Mouse (Mus musculus): ENCODE results near the gene Fastkd5.

Gene Fastkd5

DNA sequence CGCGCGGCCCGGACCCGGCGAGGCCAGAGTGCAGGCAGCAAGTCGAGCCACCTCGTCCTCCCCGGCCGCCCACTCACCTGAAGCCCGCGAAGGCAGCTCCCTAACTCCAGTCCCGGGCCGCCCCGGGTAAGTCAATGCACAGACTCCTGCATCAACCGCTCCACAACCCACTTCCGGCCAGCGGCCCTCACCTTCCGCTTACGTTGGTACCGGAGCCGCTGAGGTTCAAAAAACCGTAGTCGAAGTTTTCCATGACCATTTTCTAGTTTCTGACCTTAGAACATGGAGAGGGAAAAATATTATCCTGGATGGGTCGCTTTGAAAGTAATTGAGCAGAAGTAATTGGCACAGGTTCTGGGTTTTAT, at the start of gene Fastkd5, which contains the start of gene Ubox5:
Gene Fastkd5 (minus strand): TSS at position 189 of the 365 bp plus-strand sequence.
Gene Ubox5 (minus strand): TSS at position 200 of the 365 bp plus-strand sequence.
- TF ChIP-seq POU5F1 (IDR thresholded peaks at IDR 0.05; ENCODE audit: borderline replicate concordance, low read length), result no peak
- TF ChIP-seq CTCF (conservative IDR thresholded peaks at IDR 0.05; ENCODE audit: low read length), result no peak
- no peak for TF ChIP-seq NANOG (IDR thresholded peaks at IDR 0.05; ENCODE audit: borderline replicate concordance, low read length)
- H3K4me1 ChIP-seq (replicated peaks; ENCODE audit: low read depth, low read length), result peaks cover 81% of the 10 kb centered on the region
- no peaks in the 10 kb centered on the region for H3K9me3 ChIP-seq (ENCODE audit: low read length)
- H3K4me3 ChIP-seq (replicated peaks; ENCODE audit: low read length), result peak within 1 kb of the TSS; percentile 98
- peaks cover 13% of the 10 kb centered on the region for H3K27me3 ChIP-seq (ENCODE audit: insufficient read depth, low read length)
- peaks cover 35% of the 10 kb centered on the region for H3K36me3 ChIP-seq (ENCODE audit: insufficient read depth, low read length)

DNA sequence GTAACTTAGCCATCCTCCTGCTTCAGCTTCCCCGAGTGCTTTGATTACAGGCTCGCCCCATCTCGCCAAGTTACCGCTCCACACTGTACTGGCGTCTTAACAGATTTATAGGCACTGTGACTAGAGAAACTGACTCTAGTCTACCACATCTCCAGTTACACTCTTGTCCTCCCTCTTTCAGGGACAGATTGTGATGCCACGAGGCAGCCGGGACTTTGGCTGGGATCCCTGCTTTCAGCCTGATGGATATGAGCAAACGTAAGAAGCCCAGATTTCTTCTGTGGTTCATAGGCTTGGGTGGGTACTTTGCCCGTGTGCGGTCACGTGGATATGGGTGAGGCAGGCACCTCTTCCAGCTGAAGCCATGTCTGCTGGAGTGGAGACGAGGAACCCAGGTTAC, 49.3 kb upstream of the Fastkd5 start:
- Histone ChIP-seq H3K9me3 (ENCODE audit: low read length) (no peaks in the 10 kb centered on the region), H3K36me3 (ENCODE audit: insufficient read depth, low read length) (peaks cover 100% of the 10 kb centered on the region), H3K4me3 (replicated peaks; ENCODE audit: low read length) (no peak overlapping the region), H3K4me1 (replicated peaks; ENCODE audit: low read depth, low read length) (peaks cover 12% of the 10 kb centered on the region), H3K27me3 (ENCODE audit: insufficient read depth, low read length) (no peaks in the 10 kb centered on the region)
- TF ChIP-seq POU5F1 (IDR thresholded peaks at IDR 0.05; ENCODE audit: borderline replicate concordance, low read length) (no peak), NANOG (IDR thresholded peaks at IDR 0.05; ENCODE audit: borderline replicate concordance, low read length) (no peak), CTCF (conservative IDR thresholded peaks at IDR 0.05; ENCODE audit: low read length) (no peak)

DNA sequence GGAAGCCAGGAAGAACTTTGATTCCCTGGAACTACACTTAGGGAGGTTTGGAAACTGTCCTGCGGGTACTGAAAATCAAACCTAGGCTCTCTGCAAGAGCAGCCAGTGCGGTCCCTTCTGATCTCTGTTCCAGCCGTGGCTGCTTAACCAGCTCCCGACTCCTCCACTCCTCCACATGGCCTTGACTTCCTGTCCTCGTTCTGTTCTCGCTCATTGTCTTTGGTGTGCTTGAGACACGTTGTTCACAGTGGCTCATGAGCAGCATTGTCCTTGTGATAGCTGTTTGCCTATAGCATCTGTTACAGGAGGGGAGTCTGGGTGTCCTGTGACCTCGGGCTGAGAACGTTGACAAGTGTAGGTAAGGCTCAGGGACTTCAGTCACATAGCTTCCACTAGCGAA, 47.4 kb upstream of the Fastkd5 start:
- H3K36me3 ChIP-seq (ENCODE audit: insufficient read depth, low read length), result peaks cover 99% of the 10 kb centered on the region
- peaks cover 12% of the 10 kb centered on the region for H3K4me1 ChIP-seq (replicated peaks; ENCODE audit: low read depth, low read length)
- H3K9me3 ChIP-seq (ENCODE audit: low read length), result no peaks in the 10 kb centered on the region
- H3K4me3 ChIP-seq (replicated peaks; ENCODE audit: low read length), result no peak overlapping the region
- TF ChIP-seq POU5F1 (IDR thresholded peaks at IDR 0.05; ENCODE audit: borderline replicate concordance, low read length), result no peak
- TF ChIP-seq CTCF (conservative IDR thresholded peaks at IDR 0.05; ENCODE audit: low read length), result no peak
- TF ChIP-seq NANOG (IDR thresholded peaks at IDR 0.05; ENCODE audit: borderline replicate concordance, low read length), result no peak
- no peaks in the 10 kb centered on the region for H3K27me3 ChIP-seq (ENCODE audit: insufficient read depth, low read length)

DNA sequence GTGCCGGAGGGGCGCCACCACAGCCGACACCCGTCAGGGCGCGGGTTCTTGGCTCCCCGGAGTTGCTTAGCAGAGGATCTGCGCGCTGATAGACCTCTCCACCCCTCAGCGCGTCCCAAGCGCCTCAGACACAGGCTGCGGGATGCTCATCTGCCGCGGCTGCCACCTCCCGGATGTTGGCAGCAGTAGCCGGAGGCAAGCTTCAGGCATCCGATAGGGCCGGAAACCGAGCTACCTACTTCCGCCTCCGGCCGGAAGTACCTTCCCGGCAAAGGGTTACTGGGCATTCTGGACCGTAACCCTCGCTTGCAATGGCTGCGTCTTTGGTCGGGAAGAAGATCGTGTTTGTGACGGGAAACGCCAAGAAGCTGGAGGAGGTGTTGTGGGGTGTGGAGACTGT, 37.7 kb upstream of the Fastkd5 start, which contains the start of gene Itpa:
Gene Itpa (plus strand): TSS at position 52 of the 400 bp plus-strand sequence.
- TF ChIP-seq CTCF (conservative IDR thresholded peaks at IDR 0.05; ENCODE audit: low read length) (no peak), POU5F1 (IDR thresholded peaks at IDR 0.05; ENCODE audit: borderline replicate concordance, low read length) (no peak), NANOG (IDR thresholded peaks at IDR 0.05; ENCODE audit: borderline replicate concordance, low read length) (no peak)
- no peaks in the 10 kb centered on the region for H3K27me3 ChIP-seq (ENCODE audit: insufficient read depth, low read length)
- H3K9me3 ChIP-seq (ENCODE audit: low read length), result no peaks in the 10 kb centered on the region
- H3K36me3 ChIP-seq (ENCODE audit: insufficient read depth, low read length), result peaks cover 40% of the 10 kb centered on the region
- H3K4me1 ChIP-seq (replicated peaks; ENCODE audit: low read depth, low read length), result peaks cover 60% of the 10 kb centered on the region
- peak within 1 kb of the TSS; percentile 95 for H3K4me3 ChIP-seq (replicated peaks; ENCODE audit: low read length)

DNA sequence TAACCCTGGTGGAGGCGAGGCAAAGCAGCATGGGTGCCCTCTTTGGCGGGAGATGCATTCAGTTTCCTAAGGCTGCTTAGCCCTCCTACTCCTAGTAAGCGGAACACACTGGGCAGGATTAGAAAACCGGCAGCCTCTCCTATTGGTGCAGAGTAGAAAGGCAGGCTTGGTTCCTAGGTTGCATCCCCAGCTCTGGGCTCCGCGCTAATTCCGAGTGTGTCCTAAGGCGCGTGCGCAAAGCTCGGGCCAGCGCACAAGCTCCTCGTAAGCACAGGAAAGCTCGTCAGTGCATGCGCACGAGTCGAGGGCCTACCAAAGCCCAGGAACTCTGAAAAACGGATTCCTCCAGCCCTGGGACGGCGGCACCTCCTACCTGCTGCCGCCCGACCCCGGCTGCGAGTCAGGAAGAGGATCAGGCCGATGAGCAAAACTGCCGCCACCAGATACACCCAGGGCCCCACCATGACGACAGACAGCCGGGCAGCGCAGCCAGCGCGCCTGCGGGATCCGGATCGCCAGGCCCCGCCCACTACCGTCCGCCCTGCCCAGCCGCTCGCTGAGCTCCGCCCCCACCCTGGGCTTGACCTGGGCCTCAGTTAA, 34.4 kb upstream of the Fastkd5 start, which contains the start of gene Ddrgk1:
Gene Ddrgk1 (minus strand): TSS at position 558 of the 600 bp plus-strand sequence.
- no peak for TF ChIP-seq NANOG (IDR thresholded peaks at IDR 0.05; ENCODE audit: borderline replicate concordance, low read length)
- TF ChIP-seq CTCF (conservative IDR thresholded peaks at IDR 0.05; ENCODE audit: low read length), result no peak
- TF ChIP-seq POU5F1 (IDR thresholded peaks at IDR 0.05; ENCODE audit: borderline replicate concordance, low read length), result no peak
- Histone ChIP-seq H3K9me3 (ENCODE audit: low read length) (no peaks in the 10 kb centered on the region), H3K27me3 (ENCODE audit: insufficient read depth, low read length) (no peaks in the 10 kb centered on the region), H3K4me1 (replicated peaks; ENCODE audit: low read depth, low read length) (peaks cover 44% of the 10 kb centered on the region), H3K4me3 (replicated peaks; ENCODE audit: low read length) (peak within 1 kb of the TSS; percentile 87), H3K36me3 (ENCODE audit: insufficient read depth, low read length) (peaks cover 43% of the 10 kb centered on the region)

DNA sequence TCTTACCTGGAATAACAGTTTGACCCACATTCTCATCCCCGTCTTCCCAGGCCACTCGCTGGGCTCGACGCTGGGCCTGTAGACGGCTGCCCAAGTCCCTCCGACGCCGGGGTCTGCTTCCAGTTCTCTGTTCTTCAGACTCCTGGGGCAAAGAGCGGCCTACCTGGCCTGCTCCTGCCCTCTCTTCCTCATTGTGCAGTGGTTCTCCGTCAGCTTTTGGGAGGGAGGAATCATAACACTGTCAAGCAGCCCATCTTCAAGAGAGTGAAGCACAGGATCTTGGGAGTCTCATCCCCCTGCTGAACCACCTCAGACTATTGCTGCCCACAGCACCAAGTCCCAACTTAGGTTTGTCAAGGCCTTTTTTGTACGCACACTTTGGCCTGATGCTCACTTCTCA, 33.5 kb upstream of the Fastkd5 start:
- Histone ChIP-seq H3K4me1 (replicated peaks; ENCODE audit: low read depth, low read length) (peaks cover 44% of the 10 kb centered on the region), H3K4me3 (replicated peaks; ENCODE audit: low read length) (peak overlapping the region; percentile 87), H3K27me3 (ENCODE audit: insufficient read depth, low read length) (no peaks in the 10 kb centered on the region), H3K36me3 (ENCODE audit: insufficient read depth, low read length) (peaks cover 51% of the 10 kb centered on the region), H3K9me3 (ENCODE audit: low read length) (no peaks in the 10 kb centered on the region)
- TF ChIP-seq CTCF (conservative IDR thresholded peaks at IDR 0.05; ENCODE audit: low read length), result no peak
- TF ChIP-seq POU5F1 (IDR thresholded peaks at IDR 0.05; ENCODE audit: borderline replicate concordance, low read length), result no peak
- TF ChIP-seq NANOG (IDR thresholded peaks at IDR 0.05; ENCODE audit: borderline replicate concordance, low read length), result no peak

DNA sequence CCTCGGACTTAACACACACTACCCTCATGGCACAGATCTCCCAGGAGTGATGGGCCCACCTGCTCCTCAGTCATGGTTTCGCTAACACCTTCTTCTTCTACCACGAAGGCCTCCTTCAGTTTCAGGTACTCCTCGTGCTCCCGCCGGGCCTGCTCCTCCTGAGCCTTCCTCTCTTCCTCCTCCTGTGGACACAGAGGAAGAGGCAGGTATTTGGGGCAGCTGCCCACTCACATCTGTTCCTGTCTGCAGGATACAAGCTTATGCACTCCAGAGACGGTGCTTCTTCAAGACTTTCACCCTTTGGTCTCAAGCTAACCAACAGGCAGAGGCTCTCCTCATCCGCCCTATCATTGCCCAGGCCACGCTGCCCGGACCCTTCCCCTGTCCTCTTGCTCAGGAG, 28.7 kb upstream of the Fastkd5 start:
- Histone ChIP-seq H3K4me3 (replicated peaks; ENCODE audit: low read length) (no peak overlapping the region), H3K9me3 (ENCODE audit: low read length) (no peaks in the 10 kb centered on the region), H3K36me3 (ENCODE audit: insufficient read depth, low read length) (peaks cover 98% of the 10 kb centered on the region), H3K4me1 (replicated peaks; ENCODE audit: low read depth, low read length) (peaks cover 19% of the 10 kb centered on the region), H3K27me3 (ENCODE audit: insufficient read depth, low read length) (no peaks in the 10 kb centered on the region)
- TF ChIP-seq NANOG (IDR thresholded peaks at IDR 0.05; ENCODE audit: borderline replicate concordance, low read length) (no peak), POU5F1 (IDR thresholded peaks at IDR 0.05; ENCODE audit: borderline replicate concordance, low read length) (no peak), CTCF (conservative IDR thresholded peaks at IDR 0.05; ENCODE audit: low read length) (no peak)

DNA sequence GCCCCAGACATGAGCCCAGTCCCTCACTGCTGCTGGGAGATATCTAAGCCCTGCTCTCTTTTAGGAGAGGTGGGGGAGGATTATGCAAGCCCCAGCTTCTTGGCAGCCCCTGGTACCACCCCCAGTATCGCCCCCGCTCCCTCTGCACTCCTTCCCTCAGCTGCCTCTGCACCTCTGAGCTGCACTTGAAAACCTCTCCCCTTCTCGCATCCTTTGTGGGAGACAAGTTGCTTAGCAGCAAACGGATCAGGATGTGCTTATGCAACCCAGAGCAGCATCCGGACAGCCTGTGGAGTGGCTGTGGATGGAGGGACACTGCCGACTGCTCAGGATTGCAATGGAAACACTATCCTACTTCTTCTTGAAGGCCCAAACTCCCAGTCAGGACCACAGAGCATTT, 27.7 kb upstream of the Fastkd5 start:
- Histone ChIP-seq H3K27me3 (ENCODE audit: insufficient read depth, low read length) (no peaks in the 10 kb centered on the region), H3K4me3 (replicated peaks; ENCODE audit: low read length) (no peak overlapping the region), H3K36me3 (ENCODE audit: insufficient read depth, low read length) (peaks cover 97% of the 10 kb centered on the region), H3K9me3 (ENCODE audit: low read length) (no peaks in the 10 kb centered on the region), H3K4me1 (replicated peaks; ENCODE audit: low read depth, low read length) (peaks cover 9% of the 10 kb centered on the region)
- TF ChIP-seq CTCF (conservative IDR thresholded peaks at IDR 0.05; ENCODE audit: low read length), result no peak
- TF ChIP-seq POU5F1 (IDR thresholded peaks at IDR 0.05; ENCODE audit: borderline replicate concordance, low read length), result no peak
- TF ChIP-seq NANOG (IDR thresholded peaks at IDR 0.05; ENCODE audit: borderline replicate concordance, low read length), result no peak

DNA sequence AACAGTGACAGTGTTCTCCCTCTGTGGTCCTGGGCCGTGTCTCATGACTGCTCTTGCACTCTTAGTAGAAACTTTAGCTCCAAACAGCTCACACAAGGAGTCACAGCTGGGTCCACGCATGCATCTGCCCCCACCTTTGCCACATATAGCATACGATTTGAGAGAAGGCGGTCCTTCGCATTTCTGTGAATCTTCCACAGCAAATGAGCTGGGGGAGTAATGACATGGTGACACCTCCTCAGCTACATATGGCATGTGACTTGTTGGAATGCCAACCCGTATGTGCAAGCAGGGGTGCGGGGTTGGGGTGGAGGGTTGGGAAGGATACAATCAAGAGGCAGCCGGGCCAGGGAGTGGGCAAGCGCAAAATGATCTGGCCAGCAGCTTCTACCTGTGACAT, 26.7 kb upstream of the Fastkd5 start:
- Histone ChIP-seq H3K36me3 (ENCODE audit: insufficient read depth, low read length) (peaks cover 91% of the 10 kb centered on the region), H3K9me3 (ENCODE audit: low read length) (no peaks in the 10 kb centered on the region), H3K4me1 (replicated peaks; ENCODE audit: low read depth, low read length) (peaks cover 9% of the 10 kb centered on the region), H3K27me3 (ENCODE audit: insufficient read depth, low read length) (no peaks in the 10 kb centered on the region), H3K4me3 (replicated peaks; ENCODE audit: low read length) (no peak overlapping the region)
- TF ChIP-seq NANOG (IDR thresholded peaks at IDR 0.05; ENCODE audit: borderline replicate concordance, low read length) (no peak), CTCF (conservative IDR thresholded peaks at IDR 0.05; ENCODE audit: low read length) (no peak), POU5F1 (IDR thresholded peaks at IDR 0.05; ENCODE audit: borderline replicate concordance, low read length) (no peak)

Data from E14TG2a.4 (cell line).